Mouse (Mus musculus) mouse trophoblast stem cell (cell line): Measurements from ENCODE around the gene Riiad1.

ENCODE experiments used
- in situ Hi-C, 2 experiments: fragments of 300-500 bp; cut with MseI, MboI; formaldehyde crosslinking; loops; 2 replicates in 1 of 2; 3 replicates in 1 of 2; pipeline ENCODE4 v1.15.1; 2025

The Riiad1 gene

DNA sequence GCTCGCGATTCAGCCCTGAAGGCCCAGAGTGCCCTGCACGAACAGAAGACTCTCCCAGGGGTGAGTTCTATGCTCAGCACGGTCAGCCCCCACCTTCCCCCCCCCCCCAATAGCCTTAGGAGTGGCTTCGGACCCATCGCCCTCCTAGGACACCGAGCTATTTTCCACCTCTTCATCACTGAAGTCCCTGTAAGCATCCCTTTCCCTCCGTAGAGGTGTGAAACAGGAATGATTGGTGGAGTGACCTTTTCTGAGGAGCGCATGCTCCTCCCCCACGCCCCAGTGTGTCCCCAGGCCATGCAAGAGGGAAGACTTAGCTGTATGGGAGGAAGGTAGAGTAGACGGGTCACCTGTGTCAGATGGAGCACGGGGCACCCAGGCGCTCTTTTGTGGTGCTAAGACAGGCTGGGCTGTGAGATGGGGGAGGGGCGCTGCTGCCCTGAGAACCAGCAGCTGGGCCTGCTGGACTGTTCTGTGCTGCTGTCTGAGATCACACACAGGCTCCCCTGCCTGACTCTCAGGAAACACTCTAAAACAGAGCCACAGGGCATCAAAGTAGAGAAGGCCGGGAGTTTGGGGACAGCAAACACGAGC lies at the start of gene Riiad1:
Riiad1 (minus strand) TSS at position 51 of the 594 bp plus-strand sequence.
- in situ Hi-C loops, result no loop called here

- in situ Hi-C loops, result no loop called here
Measured at GRCm38 (mm10) chr3:94526731-94527130, 46.6 kb upstream of the Riiad1 start.

DNA sequence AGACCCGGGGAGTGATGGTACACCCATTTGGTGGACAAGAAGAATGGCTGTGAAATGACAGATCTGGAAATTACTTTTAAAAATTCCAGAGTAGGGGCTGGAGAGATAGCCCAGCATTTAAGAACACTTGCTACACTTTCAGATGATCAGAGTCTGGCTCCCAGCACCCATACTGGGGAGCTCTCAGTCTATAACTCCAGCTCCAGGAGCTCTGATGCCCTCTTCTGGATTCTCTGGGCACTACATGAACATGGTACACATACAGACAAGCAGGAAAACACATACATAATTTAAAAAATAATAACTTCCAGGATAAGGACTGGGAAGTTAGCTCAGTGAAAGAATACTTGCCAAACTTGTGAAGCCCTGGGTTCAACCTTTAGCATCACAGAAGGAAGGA lies 26.5 kb upstream of the Riiad1 start:
- in situ Hi-C loops, result no loop called here

GRCm38 (mm10) chr3:94502243-94502642 lies 22.1 kb upstream of the Riiad1 start:
- in situ Hi-C loops, result no loop called here

DNA sequence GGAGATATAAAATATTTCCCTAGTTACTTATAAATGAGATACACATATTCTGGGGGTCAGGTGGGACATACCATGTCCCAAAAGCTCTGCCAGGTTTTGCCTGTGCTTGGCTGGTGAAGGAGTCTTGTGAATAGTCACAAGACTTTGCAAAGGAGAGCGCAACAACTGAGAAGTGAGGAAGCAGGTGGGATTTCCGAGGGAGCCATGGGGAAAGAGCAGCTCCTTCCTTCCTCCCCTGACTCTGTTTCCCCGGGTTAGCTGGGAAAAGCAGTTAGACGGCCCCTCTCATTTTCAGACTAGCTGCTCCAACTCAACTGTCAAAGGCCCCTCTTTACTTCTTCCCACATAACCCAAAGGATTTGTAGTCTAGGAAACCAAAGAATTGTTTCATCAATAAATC lies 17.0 kb upstream of the Riiad1 start:
- in situ Hi-C loops, result loop anchor here in 1 of 2 experiments (5.0 kb wide), 1 partner anchor 35 kb away; no protein-coding TSS in a partner anchor

DNA sequence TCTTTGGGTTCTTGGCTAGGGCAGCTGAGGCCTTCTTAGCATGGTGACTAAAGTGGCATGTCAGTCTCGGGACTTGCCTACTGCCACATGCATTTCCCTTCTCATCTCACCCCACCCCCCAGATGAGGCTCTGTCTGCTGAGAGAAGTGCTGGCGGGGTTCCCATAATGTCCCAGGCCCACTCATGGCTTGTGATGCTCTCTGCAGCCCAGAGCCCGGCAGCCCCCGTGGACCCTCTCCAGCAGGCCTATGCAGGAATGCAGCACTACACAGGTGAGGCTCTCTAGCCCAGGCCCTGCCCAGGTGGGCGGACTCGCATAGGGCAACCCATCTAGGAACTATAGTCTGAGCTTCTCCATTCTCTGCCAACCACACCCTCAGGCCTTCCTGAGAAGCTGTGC lies 7.4 kb upstream of the Riiad1 start:
- in situ Hi-C loops, result no loop called here

DNA sequence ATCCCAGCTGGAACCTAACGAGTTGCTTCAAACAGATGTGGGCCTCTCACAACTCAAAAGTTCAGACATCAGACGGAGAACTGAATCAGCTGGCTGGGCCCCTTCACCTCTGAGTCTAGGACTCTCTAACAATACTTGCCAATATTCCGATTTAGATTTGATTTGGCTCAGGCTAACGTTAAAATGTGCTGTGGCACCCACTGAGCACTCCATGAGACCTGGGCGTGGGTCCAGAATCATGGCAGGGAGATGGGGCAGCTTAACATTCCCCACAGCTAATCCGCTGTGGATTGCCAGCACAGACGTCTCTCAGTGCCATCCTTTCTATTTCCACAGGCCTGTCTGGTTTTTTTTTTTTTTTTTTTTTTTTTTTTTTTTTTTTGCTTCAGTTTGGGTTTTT lies 5.8 kb upstream of the Riiad1 start:
- in situ Hi-C loops, result no loop called here

- in situ Hi-C loops, result no loop called here
Measured at GRCm38 (mm10) chr3:94483790-94484439, 3.8 kb upstream of the Riiad1 start.

DNA sequence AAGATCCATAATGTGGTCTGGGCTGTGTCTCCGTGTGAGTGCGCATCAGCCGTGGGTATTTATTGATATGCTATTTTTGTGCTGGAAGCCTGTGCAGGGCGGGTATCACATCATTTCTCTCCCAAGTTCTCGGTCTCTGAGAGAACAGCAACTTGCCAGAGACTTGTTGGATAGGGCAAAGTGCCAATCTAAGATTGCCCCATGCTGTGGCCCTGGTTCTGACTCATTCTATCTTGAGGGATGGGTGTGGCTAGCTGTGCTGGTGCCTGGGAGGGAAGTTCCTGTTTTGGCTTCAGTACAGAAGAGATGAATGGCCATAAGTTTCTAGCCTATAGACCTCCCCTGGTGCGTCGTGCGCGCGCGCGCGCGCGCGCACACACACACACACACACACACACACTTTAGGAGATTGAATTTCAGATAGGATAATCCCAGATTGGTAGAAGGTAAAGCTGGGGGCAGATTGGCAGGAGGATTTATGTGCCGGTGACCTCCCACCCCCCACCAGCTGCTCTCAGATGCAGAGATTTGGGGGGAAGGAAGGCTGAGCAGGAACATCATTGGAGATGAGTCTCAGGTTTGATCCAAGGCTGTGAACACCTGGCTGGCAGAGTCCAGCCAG lies 2.7 kb upstream of the Riiad1 start:
- in situ Hi-C loops, result no loop called here

GRCm38 (mm10) chr3:94481429-94481828 lies 1.3 kb upstream of the Riiad1 start:
- in situ Hi-C loops, result no loop called here

GRCm38 (mm10) chr3:94479564-94479963 lies 577 bp downstream of the Riiad1 start:
- in situ Hi-C loops, result no loop called here

DNA sequence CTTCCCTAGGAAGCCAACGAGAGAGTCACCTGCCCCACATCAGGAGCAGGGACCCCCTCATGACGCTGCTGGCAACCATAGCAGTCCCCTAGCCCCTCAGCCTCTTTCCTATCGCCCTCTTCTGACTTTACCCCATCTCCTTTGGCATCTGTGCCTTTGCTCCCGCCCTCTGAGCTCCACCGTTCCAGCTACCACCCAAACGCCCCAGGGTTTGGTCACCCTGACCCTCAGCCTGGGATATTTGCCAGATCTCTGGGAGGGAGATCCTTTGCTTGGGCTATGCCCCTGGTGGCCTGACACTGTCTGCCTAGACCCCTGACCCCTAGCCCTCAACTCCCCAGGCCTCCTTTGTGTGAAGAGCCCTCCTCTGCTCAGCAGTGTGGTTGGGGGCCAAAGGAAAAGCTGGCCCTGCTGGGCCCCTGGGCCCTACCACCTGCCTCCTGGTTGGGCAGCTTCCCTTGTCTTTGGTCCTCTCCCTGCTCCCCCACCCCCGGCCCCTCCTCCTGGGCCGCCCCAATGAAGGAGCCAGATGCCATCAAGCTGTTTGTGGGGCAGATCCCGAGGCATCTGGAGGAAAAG lies 1.5 kb downstream of the Riiad1 start:
- in situ Hi-C loops, result no loop called here

DNA sequence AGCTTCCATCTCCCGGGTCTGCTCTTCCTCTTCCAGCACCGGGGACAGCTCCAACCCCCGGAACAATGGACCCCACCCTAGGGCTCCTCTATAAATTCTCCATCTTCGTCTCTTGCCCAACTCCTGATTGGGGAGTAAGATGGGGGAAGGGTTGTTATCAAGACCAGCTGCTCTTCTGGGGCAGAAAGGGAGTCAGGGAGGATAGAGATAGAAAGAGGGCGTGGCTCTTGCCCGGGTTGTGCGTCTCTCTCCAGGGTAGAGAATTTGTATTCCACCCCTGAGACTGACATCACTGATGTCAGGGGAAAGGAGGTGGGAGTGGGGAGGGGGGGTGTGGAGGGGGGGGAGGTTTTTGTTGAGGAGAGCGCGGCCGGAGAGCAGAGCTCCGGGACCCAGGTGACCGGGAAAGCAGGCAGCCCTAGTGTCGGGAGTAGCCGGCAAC lies 2.1 kb downstream of the Riiad1 start, which contains the start of gene Celf3:
Celf3 (plus strand) TSS at position 315 of the 442 bp plus-strand sequence.
- in situ Hi-C loops, result no loop called here

- in situ Hi-C loops, result no loop called here
Measured at GRCm38 (mm10) chr3:94477444-94477843, 2.7 kb downstream of the Riiad1 start.

- in situ Hi-C loops, result no loop called here
Measured at GRCm38 (mm10) chr3:94476301-94477035, 3.7 kb downstream of the Riiad1 start.

DNA sequence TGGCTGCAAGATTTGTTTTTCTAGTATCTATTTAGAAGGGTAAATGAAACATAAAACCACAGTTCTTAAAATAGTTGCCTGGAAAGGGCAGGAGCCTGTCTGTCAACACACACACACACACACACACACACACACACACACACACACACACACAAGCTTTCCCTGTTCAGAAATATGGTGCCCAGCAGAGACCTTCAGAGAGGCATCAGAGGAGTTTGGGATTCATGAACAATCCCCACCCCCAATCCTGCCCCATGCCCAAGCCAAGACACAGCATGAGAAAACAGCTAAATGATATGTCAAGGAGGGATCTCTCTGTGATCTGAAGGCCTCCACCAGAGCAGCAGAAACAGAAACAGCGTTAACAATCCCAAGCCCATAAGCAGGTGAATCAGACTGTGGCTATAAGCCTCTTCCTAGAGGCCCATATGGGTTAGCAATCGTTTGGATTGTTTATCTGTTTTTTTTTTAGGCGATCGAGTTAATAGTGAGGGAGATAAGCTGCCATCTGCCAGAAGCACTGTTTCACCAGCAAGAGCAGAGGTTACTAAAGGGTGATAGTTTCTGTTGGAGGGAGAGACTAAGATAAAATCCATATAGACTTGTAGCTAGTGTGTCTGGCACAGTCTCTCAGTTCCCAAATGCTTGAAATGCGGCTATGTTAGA lies 6.4 kb downstream of the Riiad1 start:
- in situ Hi-C loops, result no loop called here

- in situ Hi-C loops, result no loop called here
Measured at GRCm38 (mm10) chr3:94473115-94473505, 7.0 kb downstream of the Riiad1 start.

DNA sequence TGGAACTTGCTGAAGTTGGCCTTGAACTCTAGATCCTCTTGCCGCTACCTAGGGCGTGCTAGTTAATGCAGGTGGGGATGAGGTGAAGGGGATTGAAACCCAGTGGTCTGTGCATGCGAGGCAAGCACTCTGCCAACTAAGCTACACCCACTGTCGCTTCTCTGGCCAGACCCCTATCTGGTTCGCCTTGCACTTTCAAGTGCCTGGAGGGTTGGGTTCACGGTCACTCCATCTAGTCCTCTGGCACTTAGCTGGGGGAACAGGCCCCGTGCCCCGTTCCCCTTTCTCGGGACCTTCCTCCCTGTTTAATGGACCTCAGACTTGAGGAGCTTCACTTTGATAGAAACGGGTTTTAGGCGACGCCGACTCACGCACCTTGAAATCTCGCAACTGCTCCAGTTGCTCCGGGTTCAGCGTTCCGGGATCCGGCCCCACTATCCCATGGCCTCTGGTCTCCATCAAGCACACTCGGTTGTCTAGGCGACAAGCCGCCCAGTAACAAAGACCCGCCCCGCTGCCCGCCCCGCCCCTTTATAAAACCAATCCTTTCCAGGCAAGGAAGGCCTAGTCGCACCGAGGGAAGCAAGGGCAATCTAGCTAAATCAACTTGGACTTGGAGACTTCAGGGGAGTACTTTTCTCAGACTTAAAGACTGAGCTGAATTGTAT lies 7.6 kb downstream of the Riiad1 start:
- in situ Hi-C loops, result no loop called here

- in situ Hi-C loops, result no loop called here
Measured at GRCm38 (mm10) chr3:94468931-94469330, 11.2 kb downstream of the Riiad1 start.

GRCm38 (mm10) chr3:94465632-94466430 lies 14.3 kb downstream of the Riiad1 start:
- in situ Hi-C loops, result no loop called here
